Mouse (Mus musculus): Measurements from ENCODE around the gene Slc30a9.

The Slc30a9 gene

DNA sequence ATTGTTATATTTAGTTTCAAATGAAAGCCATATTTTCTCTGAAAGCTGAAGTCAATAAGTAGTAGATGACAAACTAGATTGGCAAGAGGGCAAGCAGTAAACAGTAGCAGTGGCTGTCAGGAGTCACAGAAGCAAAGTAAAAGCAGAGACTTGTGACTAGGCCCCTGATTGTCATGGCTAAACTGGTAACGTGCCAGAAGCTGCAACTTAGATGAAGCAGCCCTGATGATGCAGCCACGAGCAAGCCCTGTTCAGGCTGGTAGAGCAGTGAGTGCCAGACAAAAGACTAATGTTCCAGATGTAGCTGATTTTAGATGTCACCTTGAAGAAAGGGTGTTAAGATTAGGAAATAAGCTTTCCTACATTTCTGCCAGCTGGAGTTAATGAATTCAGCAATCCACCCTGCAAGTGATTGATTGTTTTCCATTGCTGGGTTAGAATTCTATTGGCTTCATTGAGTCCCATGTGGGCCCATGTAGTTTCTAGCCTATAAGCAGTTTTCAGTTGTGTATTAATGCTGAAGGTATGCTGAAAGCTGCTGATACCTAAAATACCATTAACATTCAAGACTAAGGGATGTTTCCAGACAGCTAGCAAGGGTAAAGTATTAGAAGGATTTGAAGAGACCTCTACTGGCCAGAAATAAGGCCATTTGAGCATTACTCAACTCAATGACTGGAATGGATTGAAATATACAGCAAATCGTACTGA is 5.2 kb downstream of the Slc30a9 start:
- in situ Hi-C loops (cut with MboI, MseI) = loop anchor here (5.0 kb wide), 1 partner anchor 100 kb away; no protein-coding TSS in a partner anchor

DNA sequence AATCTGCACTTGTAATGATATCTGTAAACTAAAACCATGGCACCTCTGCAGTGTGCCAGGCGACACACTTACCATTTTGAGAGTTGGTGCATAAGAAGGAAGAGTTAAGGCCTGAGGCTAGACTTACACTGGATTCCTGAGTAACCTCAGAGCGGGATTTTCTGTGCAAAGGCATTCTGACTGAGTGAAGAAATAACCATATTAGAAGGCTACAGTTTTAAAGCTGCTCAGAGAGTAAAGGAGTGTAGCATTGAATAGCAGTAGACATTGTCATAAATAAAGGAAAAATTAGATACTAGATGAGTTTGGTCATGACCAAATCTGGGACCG is 5.7 kb downstream of the Slc30a9 start:
- in situ Hi-C loops (cut with MboI, MseI) = loop anchor here (5.0 kb wide), 1 partner anchor 100 kb away; no protein-coding TSS in a partner anchor

DNA sequence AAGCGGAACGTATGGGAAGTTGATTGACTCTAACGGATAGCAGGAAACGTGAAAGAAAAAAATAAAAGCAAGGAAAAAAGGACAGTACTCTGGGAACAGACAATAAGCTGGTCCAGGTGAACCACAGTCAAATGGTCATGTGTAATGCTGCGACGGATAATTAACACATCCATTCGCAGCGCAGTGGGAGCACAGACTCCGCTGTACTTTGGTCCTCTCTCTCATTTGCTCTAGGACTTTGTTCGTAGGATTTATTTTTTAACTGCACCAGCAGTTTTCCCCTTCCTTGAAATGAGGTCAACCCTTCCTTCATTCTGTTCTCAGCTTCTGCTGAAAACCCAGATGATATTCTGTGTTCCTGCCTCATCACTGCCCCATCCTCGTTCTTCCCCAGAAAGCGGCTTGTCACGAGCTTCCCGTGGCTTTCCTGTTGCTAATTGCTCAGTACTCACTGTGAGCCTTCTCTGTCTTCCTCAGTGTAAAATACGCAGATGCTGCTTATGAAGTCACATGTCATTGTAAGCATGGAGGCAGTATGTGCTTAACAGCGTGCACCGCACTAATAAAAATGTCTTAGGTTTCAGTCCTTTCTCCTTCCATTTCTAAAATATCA is 15.0 kb downstream of the Slc30a9 start:
- in situ Hi-C loops (cut with MboI, MseI) = no loop called here

DNA sequence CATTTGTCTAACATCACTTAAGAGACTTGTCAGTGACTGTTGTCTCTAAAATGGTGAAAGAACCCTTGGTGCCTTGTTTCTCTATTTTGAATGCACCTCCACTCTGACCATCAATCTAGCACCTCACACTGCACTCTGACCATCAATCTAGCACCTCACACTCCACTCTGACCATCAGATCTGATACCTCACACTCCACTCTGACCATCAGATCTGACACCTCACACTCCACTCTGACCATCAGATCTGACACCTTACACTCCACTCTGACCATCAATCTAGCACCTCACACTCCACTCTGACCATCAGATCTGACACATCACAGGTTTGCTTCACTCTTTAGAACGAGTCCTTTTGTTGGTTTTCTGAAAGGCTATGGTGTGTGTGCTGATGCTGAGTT is 17.3 kb downstream of the Slc30a9 start:
- in situ Hi-C loops (cut with MboI, MseI) = no loop called here

- in situ Hi-C loops (cut with MboI, MseI) = no loop called here
Observed at GRCm38 (mm10) chr5:67340811-67341210, 34.1 kb downstream of the Slc30a9 start.

DNA sequence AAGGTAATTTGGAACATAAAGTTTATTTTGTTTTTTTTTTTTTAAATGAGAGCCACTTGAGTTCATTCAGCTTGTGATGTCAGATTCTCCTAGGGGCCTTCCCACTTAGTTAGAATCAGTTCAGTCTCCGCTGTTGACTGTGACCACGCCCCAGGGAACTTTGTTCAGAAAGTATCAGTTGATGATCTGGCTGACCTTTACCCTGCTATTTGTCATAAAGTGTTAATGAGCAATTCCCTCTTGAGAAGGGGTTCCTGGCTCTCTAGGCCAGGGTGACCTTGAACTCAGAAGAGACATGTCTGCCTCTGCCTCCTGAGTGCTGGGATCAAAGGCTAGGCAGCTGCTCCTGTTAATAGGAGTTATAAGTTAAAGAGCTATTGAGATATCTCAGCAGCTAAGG is 40.3 kb downstream of the Slc30a9 start:
- in situ Hi-C loops (cut with MboI, MseI) = no loop called here

DNA sequence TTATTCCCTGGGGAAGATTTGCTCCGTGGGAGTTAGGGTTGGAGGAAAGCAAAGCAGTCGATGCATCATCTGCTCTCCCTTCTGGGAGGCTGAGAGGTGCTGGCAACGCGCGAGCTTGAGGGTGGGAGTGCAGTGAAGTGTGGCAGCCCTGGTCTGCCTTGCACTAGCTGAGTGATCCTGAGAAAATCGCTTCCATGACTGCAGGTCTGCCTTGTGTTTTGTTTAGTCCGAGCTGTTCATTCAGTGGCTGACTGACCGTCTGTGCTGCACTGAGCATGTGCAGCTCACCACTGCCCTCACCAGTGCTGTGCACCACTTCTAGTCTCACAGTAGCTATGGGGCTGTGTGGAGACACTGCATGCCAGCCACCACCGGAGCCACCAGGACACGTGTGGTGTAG is 42.2 kb downstream of the Slc30a9 start:
- in situ Hi-C loops (cut with MboI, MseI) = no loop called here

GRCm38 (mm10) chr5:67362316-67362715 is 55.6 kb downstream of the Slc30a9 start:
- in situ Hi-C loops (cut with MboI, MseI) = loop anchor here (5.0 kb wide), 1 partner anchor 40 kb away; no protein-coding TSS in a partner anchor

DNA sequence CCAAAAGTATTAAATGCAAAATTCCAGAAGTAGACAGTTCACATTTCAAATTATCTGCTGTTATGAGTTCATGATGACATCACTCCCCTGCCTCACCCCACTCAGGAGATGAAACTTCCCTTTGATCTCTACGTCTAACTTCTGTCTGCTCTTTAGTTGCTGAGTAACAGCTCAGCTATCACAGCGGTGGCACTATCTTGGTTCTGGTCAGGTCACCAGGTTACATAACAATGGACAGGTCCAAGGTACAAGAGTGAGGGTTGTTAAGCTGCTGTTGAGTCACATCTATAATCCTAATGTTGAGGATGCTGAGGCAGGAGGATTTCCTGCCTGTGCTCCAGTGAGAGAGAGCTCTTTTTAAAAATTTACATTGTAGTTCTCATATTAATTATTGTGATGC is 56.2 kb downstream of the Slc30a9 start:
- in situ Hi-C loops (cut with MboI, MseI) = loop anchor here (5.0 kb wide), 1 partner anchor 39 kb away; no protein-coding TSS in a partner anchor

GRCm38 (mm10) chr5:67377044-67377621 is 70.4 kb downstream of the Slc30a9 start:
- in situ Hi-C loops (cut with MboI, MseI) = no loop called here

DNA sequence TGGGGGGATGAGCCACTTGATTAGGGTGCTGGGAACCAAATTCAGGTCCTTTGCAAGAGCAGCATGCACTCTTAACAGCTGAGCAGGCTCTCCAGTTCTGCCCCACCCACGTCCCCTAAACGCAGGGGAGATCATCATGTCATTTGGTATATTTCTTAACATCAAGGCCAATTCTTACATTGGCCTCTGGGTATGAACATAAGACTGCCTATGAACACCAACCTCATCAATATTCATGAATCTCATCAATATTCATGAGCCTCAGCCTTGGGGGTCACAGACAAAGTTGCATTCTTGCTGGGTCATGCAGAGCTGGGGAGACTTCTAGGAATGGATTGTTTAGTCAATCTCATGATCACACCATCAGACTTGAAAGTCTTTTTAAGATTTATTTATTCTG is 74.9 kb downstream of the Slc30a9 start:
- in situ Hi-C loops (cut with MboI, MseI) = no loop called here

- in situ Hi-C loops (cut with MboI, MseI) = no loop called here
Observed at GRCm38 (mm10) chr5:67382556-67382955, 75.8 kb downstream of the Slc30a9 start.

- in situ Hi-C loops (cut with MboI, MseI) = no loop called here
Observed at GRCm38 (mm10) chr5:67393951-67394350, 87.2 kb downstream of the Slc30a9 start.

DNA sequence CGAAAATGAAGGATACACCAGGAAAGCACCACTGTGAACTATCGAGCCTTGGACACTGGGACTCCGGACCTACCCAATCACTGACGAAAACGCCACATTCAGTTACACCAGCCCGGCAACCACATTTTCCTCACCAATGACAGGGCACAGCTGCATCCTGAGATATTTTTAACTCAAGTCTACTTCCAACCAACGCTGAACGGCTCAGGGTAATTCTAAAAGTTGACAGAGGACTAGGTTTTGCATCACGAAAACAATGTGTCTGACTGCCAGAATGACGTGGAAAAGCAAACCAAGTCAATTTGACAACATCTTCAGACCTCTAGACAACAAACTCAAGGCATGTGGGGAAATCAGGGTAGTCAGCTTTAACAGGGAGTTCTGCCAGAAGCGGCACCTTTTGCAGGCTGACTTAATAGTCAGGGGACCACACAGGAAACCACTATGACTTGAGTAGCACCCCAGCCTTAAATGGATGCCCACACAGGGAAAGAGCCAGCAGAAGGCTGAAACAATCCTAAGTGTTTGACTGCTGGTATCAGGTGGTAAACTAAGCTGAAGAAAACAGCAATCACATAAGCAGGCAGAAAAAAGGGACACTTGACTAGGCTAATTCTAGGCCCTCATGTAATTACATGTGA is 88.6 kb downstream of the Slc30a9 start:
- in situ Hi-C loops (cut with MboI, MseI) = no loop called here

DNA sequence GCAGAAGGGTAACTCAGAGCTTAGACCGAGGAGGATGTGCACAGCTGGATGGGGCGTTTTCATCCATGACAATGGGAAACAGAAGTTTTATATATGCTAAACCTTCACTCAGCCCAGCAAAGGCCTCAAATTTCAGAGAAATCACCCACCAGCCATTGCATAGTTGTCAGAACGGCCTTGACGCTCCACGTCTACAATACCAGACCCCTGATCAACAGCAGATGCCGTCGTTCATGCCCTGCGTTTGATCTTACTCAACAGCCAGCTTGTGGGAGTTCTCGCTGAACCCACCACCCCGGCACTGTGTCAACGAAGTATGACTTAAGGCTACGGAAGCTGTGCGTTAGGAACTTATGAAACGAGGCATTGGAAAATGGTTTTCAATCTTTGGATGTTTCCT is 90.4 kb downstream of the Slc30a9 start:
- in situ Hi-C loops (cut with MboI, MseI) = no loop called here

GRCm38 (mm10) chr5:67399876-67400607 is 93.3 kb downstream of the Slc30a9 start:
- in situ Hi-C loops (cut with MboI, MseI) = loop anchor here (5.0 kb wide), 1 partner anchor 38 kb away; no protein-coding TSS in a partner anchor

DNA sequence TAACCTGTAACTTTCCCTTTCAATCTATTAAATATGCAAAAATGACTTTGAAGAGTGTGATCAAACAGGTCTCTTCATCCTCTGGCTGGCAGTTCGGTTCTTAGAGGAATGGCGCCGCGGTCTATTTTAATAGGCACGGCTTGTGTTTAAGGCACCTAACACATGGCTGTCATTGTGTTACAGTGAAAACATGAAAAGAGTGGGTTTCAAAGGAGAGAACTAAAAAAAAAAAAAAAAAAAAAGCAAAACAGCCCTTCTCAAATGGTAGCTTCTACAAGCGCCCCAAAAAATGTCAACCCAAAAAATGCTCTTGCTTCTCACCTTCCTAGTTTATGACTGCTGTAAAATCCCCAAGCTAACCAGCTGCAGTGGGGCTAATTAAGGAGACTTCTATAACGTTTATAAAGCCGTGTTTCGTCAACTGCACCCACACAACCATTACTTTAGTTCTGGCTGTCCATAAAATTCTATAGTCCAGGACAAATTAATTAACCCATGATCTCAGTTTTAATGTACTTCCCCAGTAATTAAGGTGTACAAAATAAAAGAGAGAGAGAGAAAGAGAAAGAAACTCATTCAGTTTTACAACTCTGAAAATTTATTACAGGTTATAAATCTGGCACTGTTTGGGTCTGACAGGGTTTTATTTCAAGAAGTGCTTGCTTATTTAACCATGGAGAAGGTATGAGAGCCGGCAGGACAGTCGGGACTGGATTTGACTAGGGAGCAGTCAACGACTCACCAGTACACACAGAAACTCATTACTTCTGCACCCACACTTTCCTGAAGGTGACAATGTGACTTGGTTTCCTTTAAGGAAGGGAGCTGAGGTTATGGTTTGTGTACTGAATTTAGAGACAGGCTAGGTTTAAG is 94.1 kb downstream of the Slc30a9 start:
- in situ Hi-C loops (cut with MboI, MseI) = loop anchor here (5.0 kb wide), 1 partner anchor 39 kb away; no protein-coding TSS in a partner anchor

DNA sequence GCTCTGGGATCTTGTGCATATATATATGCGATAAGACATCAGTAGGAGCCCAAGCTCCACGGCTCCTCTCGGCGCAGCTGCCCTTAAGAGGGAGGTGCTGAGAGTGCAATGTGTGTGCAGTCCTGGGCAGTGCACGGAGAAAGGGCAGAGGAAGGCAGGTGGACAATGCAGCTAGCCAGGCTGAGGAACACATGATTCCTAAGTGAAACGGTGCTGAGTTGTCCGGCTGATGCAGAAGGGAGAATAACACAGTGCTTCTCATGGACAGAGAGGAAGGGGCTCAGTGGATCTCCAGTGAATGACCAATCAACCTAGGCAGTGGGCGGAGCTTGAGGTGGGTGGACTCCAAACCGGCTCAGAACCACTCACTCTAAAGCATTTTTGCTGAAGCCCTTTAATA is 94.9 kb downstream of the Slc30a9 start:
- in situ Hi-C loops (cut with MboI, MseI) = loop anchor here (5.0 kb wide), 1 partner anchor 39 kb away; no protein-coding TSS in a partner anchor

- in situ Hi-C loops (cut with MboI, MseI) = loop anchor here (5.0 kb wide), 1 partner anchor 42 kb away; no protein-coding TSS in a partner anchor
Observed at GRCm38 (mm10) chr5:67404380-67404779, 97.6 kb downstream of the Slc30a9 start.

- in situ Hi-C loops (cut with MboI, MseI) = loop anchor here (5.0 kb wide), 1 partner anchor 43 kb away; no protein-coding TSS in a partner anchor
Observed at GRCm38 (mm10) chr5:67404919-67405318, 98.2 kb downstream of the Slc30a9 start.

Measured in regulatory T cell (primary cell).